Comparison of ENCODE assay signal across 8 mouse cellular contexts in the genomic region with DNA sequence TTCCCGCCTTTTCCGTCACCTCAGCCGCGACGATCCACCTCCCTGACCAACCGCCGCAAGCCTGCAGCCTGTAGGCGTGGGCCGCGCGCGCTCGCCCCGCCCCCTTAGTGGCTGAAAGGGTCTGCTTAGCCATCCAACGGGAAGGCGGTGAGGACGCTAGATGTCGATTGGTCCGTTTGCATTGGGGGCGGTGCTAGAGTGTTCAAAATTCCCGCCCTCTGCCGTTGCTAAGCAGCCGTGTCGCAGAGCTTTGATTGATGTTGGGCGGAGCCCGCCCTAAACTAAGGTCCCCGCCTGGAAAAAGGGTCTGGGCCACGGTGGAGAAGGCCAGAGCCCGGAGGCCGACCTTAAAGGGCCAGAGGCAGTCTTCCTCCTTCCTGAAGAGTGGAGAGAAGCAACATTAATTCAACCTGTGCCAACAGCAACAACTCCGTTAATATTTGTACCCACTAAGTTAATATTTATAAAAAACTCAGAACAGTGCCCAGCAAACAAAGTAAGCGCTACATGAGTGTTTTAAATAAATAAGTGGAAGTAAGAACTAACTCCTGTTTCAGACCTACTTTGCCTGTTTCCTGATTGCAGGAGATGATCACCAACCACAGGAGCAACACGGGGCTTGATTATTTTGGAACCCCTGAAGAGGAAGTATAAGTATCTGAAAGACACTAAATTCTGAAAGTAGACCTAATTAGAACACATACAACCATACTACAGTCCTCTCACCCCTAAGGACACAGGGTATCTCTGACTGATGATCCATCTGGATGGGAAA. TPM values are rescaled to one million over a fixed set of nuclear protein-coding genes. Genes with fewer than 3 reads are reported as not detected.
DNase-seq lines count a peak whose midpoint lies in the region; ATAC-seq and TF ChIP-seq lines count a peak whose summit lies in the region.

A gene (minus strand): TSS at position 65 of the 775 bp plus-strand sequence.

- no peak for TF ChIP-seq CTCF in Patski (IDR thresholded peaks at IDR 0.05)

- CTCF ChIA-PET in Patski (lab: Charles Lee) = interaction anchor here (1.4 to 1.9 kb wide), 2 partner anchors 17 to 26 kb away, joined by 4 to 6 read pairs; no protein-coding TSS in a partner anchor

- peak within 1 kb of the TSS; percentile 84 for H3K9ac ChIP-seq in hindbrain, embryonic 14.5 days

- peaks cover 27% of the 10 kb centered on the region for H3K4me1 ChIP-seq in hindbrain, embryonic 14.5 days (replicated peaks; ENCODE audit: control insufficient read depth, insufficient read depth, low read length)

- H3K4me2 ChIP-seq in hindbrain, embryonic 14.5 days (replicated peaks) = peak within 1 kb of the TSS; percentile 99

- 2% methylated on average over 33 of the region's 33 CpGs for WGBS in hindbrain, embryonic 14.5 days

- POLR2A ChIA-PET in Patski (lab: Charles Lee) = interaction anchor here (0.6 to 0.8 kb wide), 2 partner anchors 19 to 25 kb away, joined by 3 read pairs; a partner anchor contains a TSS

- peak within 1 kb of the TSS; percentile 43; the same call in 1 of the 2 replicates for H3K27ac ChIP-seq in hindbrain, embryonic 14.5 days

- H3K27me3 ChIP-seq in Patski = no peaks in the 10 kb centered on the region
- H3K27me3 ChIP-seq in hindbrain, embryonic 14.5 days (ENCODE audit: control insufficient read depth, insufficient read depth, low read length) = no peaks in the 10 kb centered on the region

- peak within 1 kb of the TSS; percentile 56 for H3K4me3 ChIP-seq in hindbrain, embryonic 14.5 days (replicated peaks; ENCODE audit: low read length)

- in situ Hi-C loops in Patski (cut with MboI; ENCODE audit: low pct_unique_long_range_greater_than_20kb) = no loop called here

- ATAC-seq in Patski = peak; percentile 87
- peak; percentile 98 for ATAC-seq in hindbrain, embryonic 14.5 days (ENCODE audit: low FRiP score)

- no peaks in the 10 kb centered on the region for H3K36me3 ChIP-seq in hindbrain, embryonic 14.5 days (replicated peaks; ENCODE audit: control insufficient read depth, insufficient read depth)

- no peaks in the 10 kb centered on the region for H3K9me3 ChIP-seq in hindbrain, embryonic 14.5 days (ENCODE audit: control insufficient read depth, low read length)

- peak; percentile 93 for DNase-seq in Patski (ENCODE audit: low read depth, low spot score)
- peak; percentile 98 for DNase-seq in cerebellum, postnatal 14 days
- peak; percentile 92 to 95 for DNase-seq in frontal cortex, postnatal 14 days (ENCODE audit: low spot score in 2 of 2)
- peak; percentile 97 for DNase-seq in hindbrain, embryonic 14.5 days (ENCODE audit: low spot score)
- DNase-seq in left cerebral cortex, adult 11 months (ENCODE audit: low spot score) = peak; percentile 92
- DNase-seq in lung, postnatal 4 days = peak; percentile 99
- peak; percentile 97 for DNase-seq in retina, postnatal 7 days (ENCODE audit: low read depth, low spot score)
- DNase-seq in urinary bladder, adult 2 months (ENCODE audit: low spot score) = peak; percentile 79

RNA-seq across cellular contexts. Expression of the gene that starts here (rescaled TPM):
- 2.9 TPM for polyA plus RNA-seq in Patski (2021)
- polyA plus RNA-seq in hindbrain, embryonic 14.5 days (2014; fragmentation: Nextera tagmentation; extraction: Ambion mirVana) = 1.5 and 2.4 TPM in 2 replicates
- polyA plus RNA-seq in urinary bladder, adult 2 months (2012; rRNA removed) = 1.2 and 1.4 TPM in 2 replicates

Comparison
In these comparisons a context has a peak if more than half of its experiments do, and no peak if none do; other contexts are left out.
1. Peak in every context shown above with its lines: DNase-seq, ATAC-seq, H3K4me3 ChIP-seq and H3K27ac ChIP-seq.